ENCODE assay signal across 10 mouse cellular contexts in the genomic region with DNA sequence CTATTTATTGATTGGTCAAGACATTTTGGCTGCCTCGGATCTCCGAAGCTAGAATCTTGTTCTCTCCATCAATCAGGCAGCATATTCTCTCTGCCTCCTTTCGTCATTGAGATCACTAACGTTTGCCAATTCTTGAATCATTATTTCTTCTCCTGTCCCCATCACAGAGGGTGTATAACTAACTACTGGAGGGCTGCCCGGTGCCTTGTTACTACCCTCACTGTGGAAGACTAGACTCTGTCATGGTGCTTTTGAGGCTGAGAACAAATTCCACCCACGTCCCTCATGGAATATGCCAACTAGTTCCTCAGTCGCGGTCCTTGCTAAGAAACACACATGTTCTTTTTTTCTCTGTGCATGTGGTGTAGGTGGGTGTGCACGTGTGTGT. TPM values are rescaled to one million over a fixed set of nuclear protein-coding genes. Genes with fewer than 3 reads are reported as not detected.
DNase-seq lines count a peak whose midpoint lies in the region; ATAC-seq and TF ChIP-seq lines count a peak whose summit lies in the region.
"Had no signal": no experiment of that assay in that cellular context is flagged by ENCODE, and none has a peak within 500 bp of the region (broad histone marks: within the 10 kb centered on the region; RNA-seq: fewer than 3 reads in every experiment).

No protein-coding gene starts in this region.

- no peaks in the 10 kb centered on the region for H3K9me3 ChIP-seq in neural tube, embryonic 14.5 days (ENCODE audit: control insufficient read depth, low read length)
- no peaks in the 10 kb centered on the region for H3K9me3 ChIP-seq in intestine, postnatal 0 days (ENCODE audit: control insufficient read depth)
- H3K9me3 ChIP-seq: embryonic facial prominence, embryonic 13.5 days; heart, embryonic 10.5 days had no signal

- WGBS in neural tube, embryonic 14.5 days: 69% methylated on average over 9 of the region's 9 CpGs
- WGBS in intestine, postnatal 0 days: 89% methylated on average over 9 of the region's 9 CpGs
- WGBS in kidney, adult 2 months: 92% methylated on average over 9 of the region's 9 CpGs

- ATAC-seq in frontal cortex, adult (ENCODE audit: low TSS enrichment): peak; percentile 88
- peak; percentile 63; the same call in 1 of the 2 replicates for ATAC-seq in neural tube, embryonic 14.5 days (ENCODE audit: low read depth)
- no peak for ATAC-seq in intestine, postnatal 0 days

- H3K4me3 ChIP-seq in neural tube, embryonic 14.5 days (ENCODE audit: low read depth, low read length): no peak overlapping the region
- no peak overlapping the region for H3K4me3 ChIP-seq in intestine, postnatal 0 days (ENCODE audit: low read depth, low read length)
- H3K4me3 ChIP-seq in kidney, adult 2 months (ENCODE audit: insufficient read depth, low read depth, low read length): no peak overlapping the region
- H3K4me3 ChIP-seq: embryonic facial prominence, embryonic 13.5 days; heart, embryonic 10.5 days had no signal

- H3K27me3 ChIP-seq in neural tube, embryonic 14.5 days (ENCODE audit: control insufficient read depth, insufficient read depth, low read length): no peaks in the 10 kb centered on the region
- H3K27me3 ChIP-seq in intestine, postnatal 0 days (replicated peaks; ENCODE audit: control insufficient read depth, insufficient read depth, low read length): no peaks in the 10 kb centered on the region
- no peaks in the 10 kb centered on the region for H3K27me3 ChIP-seq in kidney, adult 2 months (replicated peaks; ENCODE audit: control insufficient read depth, insufficient read depth, low read length)
- H3K27me3 ChIP-seq: embryonic facial prominence, embryonic 13.5 days had no signal

- H3K4me2 ChIP-seq in neural tube, embryonic 14.5 days (ENCODE audit: low read depth, low read length): no peak overlapping the region
- no peak overlapping the region for H3K4me2 ChIP-seq in intestine, postnatal 0 days (replicated peaks; ENCODE audit: low read depth)
- H3K4me2 ChIP-seq: embryonic facial prominence, embryonic 13.5 days had no signal

- no peak for TF ChIP-seq POLR2A in kidney, adult 2 months (IDR thresholded peaks at IDR 0.05; ENCODE audit: low read depth, low read length)

- peak; percentile 78 for DNase-seq in cerebellum, adult 9-10 months
- DNase-seq in layer of hippocampus, postnatal 25 days (ENCODE audit: extremely low spot score in 1 of 2, low spot score in 1 of 2): peak; percentile 45 to 67
- DNase-seq in kidney, adult 9 months: no peak
- DNase-seq in gastrocnemius, adult 18-20 months (ENCODE audit: low spot score): no peak
- DNase-seq in kidney, adult 2 months: no peak

- H3K9ac ChIP-seq in neural tube, embryonic 14.5 days (replicated peaks; ENCODE audit: low read depth, low read length): no peak overlapping the region
- no peak overlapping the region for H3K9ac ChIP-seq in intestine, postnatal 0 days (ENCODE audit: low read depth, low read length)
- H3K9ac ChIP-seq: embryonic facial prominence, embryonic 13.5 days had no signal

- peak overlapping the region; percentile 60 for H3K27ac ChIP-seq in neural tube, embryonic 14.5 days (ENCODE audit: low read depth, low read length)
- H3K27ac ChIP-seq in intestine, postnatal 0 days (ENCODE audit: low read depth, low read length): no peak overlapping the region
- no peak overlapping the region for H3K27ac ChIP-seq in kidney, adult 2 months (ENCODE audit: insufficient read depth, low read depth, low read length)
- H3K27ac ChIP-seq: embryonic facial prominence, embryonic 13.5 days; heart, embryonic 10.5 days had no signal

- H3K4me1 ChIP-seq in neural tube, embryonic 14.5 days (ENCODE audit: control insufficient read depth, insufficient read depth, low read length): no peaks in the 10 kb centered on the region
- H3K4me1 ChIP-seq in intestine, postnatal 0 days (replicated peaks; ENCODE audit: control insufficient read depth, insufficient read depth, low read length): no peaks in the 10 kb centered on the region
- no peaks in the 10 kb centered on the region for H3K4me1 ChIP-seq in kidney, adult 2 months (ENCODE audit: control insufficient read depth, insufficient read depth, low read length)
- H3K4me1 ChIP-seq: heart, embryonic 10.5 days had no signal

- TF ChIP-seq CTCF in intestine, postnatal 0 days (IDR thresholded peaks at IDR 0.05; ENCODE audit: low read depth): no peak
- TF ChIP-seq CTCF in kidney, adult 2 months (conservative IDR thresholded peaks at IDR 0.05; ENCODE audit: insufficient read depth, insufficient read length, low read depth, low read length): no peak

- no peaks in the 10 kb centered on the region for H3K36me3 ChIP-seq in neural tube, embryonic 14.5 days (ENCODE audit: control insufficient read depth, insufficient read depth, low read length)
- H3K36me3 ChIP-seq in intestine, postnatal 0 days (ENCODE audit: control insufficient read depth, insufficient read depth): no peaks in the 10 kb centered on the region
- H3K36me3 ChIP-seq in kidney, adult 2 months (ENCODE audit: control insufficient read depth, insufficient read depth, low read length): no peaks in the 10 kb centered on the region
- H3K36me3 ChIP-seq: embryonic facial prominence, embryonic 13.5 days; heart, embryonic 10.5 days had no signal

RNA-seq across cellular contexts. Expression of a gene that starts 15.7 kb away (rescaled TPM):
- total RNA-seq in layer of hippocampus, postnatal 25 days (2021): 100 to 1,000 TPM; 110 to 153 TPM
- 33.2 and 35.6 TPM in 2 replicates for polyA plus RNA-seq in neural tube, embryonic 14.5 days (2014; fragmentation: Nextera tagmentation; extraction: Ambion mirVana)
- 2.9 and 3.1 TPM in 2 replicates for polyA plus RNA-seq in intestine, postnatal 0 days (2015; fragmentation: Nextera tagmentation; extraction: Ambion mirVana)
- total RNA-seq in gastrocnemius, adult 18-20 months (2021): under 1 TPM; 0.73 to 0.76 TPM
- 2.6 and 2.8 TPM in 2 replicates for polyA plus RNA-seq in kidney, adult 2 months (2012; rRNA removed)

RNA-seq across cellular contexts. Expression of a gene that starts 45.3 kb away (rescaled TPM):
- total RNA-seq in layer of hippocampus, postnatal 25 days (2021): 1 to 10 TPM; 1.2 to 1.4 TPM
- 0.95 and 1.9 TPM in 2 replicates for polyA plus RNA-seq in neural tube, embryonic 14.5 days (2014; fragmentation: Nextera tagmentation; extraction: Ambion mirVana)
- polyA plus RNA-seq in intestine, postnatal 0 days (2015; fragmentation: Nextera tagmentation; extraction: Ambion mirVana): 0.69 and 0.98 TPM in 2 replicates
- under 1 TPM; 0.14 to 0.33 TPM for total RNA-seq in gastrocnemius, adult 18-20 months (2021)
- polyA plus RNA-seq in kidney, adult 2 months (2012; rRNA removed): 0.48 and 0.52 TPM in 2 replicates

Comparison
In these comparisons a context has a peak if more than half of its experiments do, and no peak if none do; other contexts are left out.
1. DNase-seq: peak in cerebellum, adult 9-10 months (single experiment) and layer of hippocampus, postnatal 25 days (2 of 2); none in kidney, adult 9 months (single experiment), gastrocnemius, adult 18-20 months (single experiment) and kidney, adult 2 months (single experiment).